In genomic region chr12:38793697-38794096, GRCm38 (mm10) we compare ENCODE assay signal across 20 mouse cellular contexts. TPM values are rescaled to one million over a fixed set of nuclear protein-coding genes. Genes with fewer than 3 reads are reported as not detected.
DNase-seq lines count a peak whose midpoint lies in the region; TF ChIP-seq lines count a peak whose summit lies in the region.
"Had no signal": no experiment of that assay in that cellular context is flagged by ENCODE, and none has a peak within 500 bp of the region (broad histone marks: within the 10 kb centered on the region; RNA-seq: fewer than 3 reads in every experiment).

No protein-coding gene starts in this region.

- no peak overlapping the region for H3K27ac ChIP-seq in kidney, adult 2 months (ENCODE audit: insufficient read depth, low read depth, low read length)
- H3K27ac ChIP-seq: embryonic facial prominence, embryonic 13.5 days; gastrocnemius, adult 2 months; hindbrain, embryonic 14.5 days; intestine, embryonic 15.5 days; layer of hippocampus, adult 2 months; limb, embryonic 10.5 days; stomach, postnatal 0 days had no signal

- 19% methylated on average over 2 of the region's 2 CpGs for WGBS in kidney, adult 2 months

- DNase-seq in adrenal gland, adult 2 months, result peak; percentile 6
- no peak for DNase-seq in adrenal gland, postnatal 10 days
- DNase-seq in kidney, adult 2 months, result peak; percentile 54
- DNase-seq in kidney, adult 18-20 months, result no peak
- DNase-seq in brain, adult 2 months (ENCODE audit: low read depth, low spot score), result peak; percentile 55
- peak; percentile 4 to 48 for DNase-seq in kidney, postnatal 36 days
- DNase-seq in right cerebral cortex, postnatal 25 days, result no peak
- DNase-seq in gastrocnemius, adult 8-10 months (ENCODE audit: low spot score in 2 of 2), result no peak
- DNase-seq: cerebellum, postnatal 10 days; forebrain, postnatal 0 days; gastrocnemius, adult 2 months; lung, embryonic 14.5 days; thymus, postnatal 25 days had no signal

- no peak for TF ChIP-seq CTCF in kidney, adult 2 months (conservative IDR thresholded peaks at IDR 0.05; ENCODE audit: insufficient read depth, insufficient read length, low read depth, low read length)

- no peaks in the 10 kb centered on the region for H3K36me3 ChIP-seq in kidney, adult 2 months (ENCODE audit: control insufficient read depth, insufficient read depth, low read length)
- H3K36me3 ChIP-seq: embryonic facial prominence, embryonic 13.5 days; intestine, embryonic 15.5 days; limb, embryonic 10.5 days had no signal

- no peak for TF ChIP-seq POLR2A in kidney, adult 2 months (IDR thresholded peaks at IDR 0.05; ENCODE audit: low read depth, low read length)

- no peaks in the 10 kb centered on the region; the same call in 1 of the 2 replicates for H3K4me1 ChIP-seq in kidney, adult 2 months (ENCODE audit: control insufficient read depth, insufficient read depth, low read length)

- H3K4me3 ChIP-seq in kidney, adult 2 months (ENCODE audit: insufficient read depth, low read depth, low read length), result no peak overlapping the region
- H3K4me3 ChIP-seq: embryonic facial prominence, embryonic 13.5 days; gastrocnemius, adult 2 months; intestine, embryonic 15.5 days; layer of hippocampus, adult 2 months; limb, embryonic 10.5 days had no signal

- no peaks in the 10 kb centered on the region for H3K27me3 ChIP-seq in kidney, adult 2 months (replicated peaks; ENCODE audit: control insufficient read depth, insufficient read depth, low read length)
- H3K27me3 ChIP-seq: CH12.LX; embryonic facial prominence, embryonic 13.5 days; intestine, embryonic 15.5 days had no signal

RNA-seq across cellular contexts. Expression of gene Etv1, which starts 14.5 kb away (rescaled TPM):
- 10 to 100 TPM; 62.0 to 64.9 TPM for total RNA-seq in adrenal gland, adult 2 months (2021)
- 11.8 and 18.9 TPM in 2 replicates for polyA plus RNA-seq in adrenal gland, adult 2 months (2012; rRNA removed)
- 10 to 100 TPM; 33.4 to 42.8 TPM for total RNA-seq in adrenal gland, postnatal 10 days (2021)
- polyA plus RNA-seq in kidney, adult 2 months (2012; rRNA removed), result 8.1 and 9.2 TPM in 2 replicates
- 1 to 10 TPM; 4.0 to 7.9 (median 5.2) TPM for total RNA-seq in gastrocnemius, adult 8-10 months (2022)

Comparison
In these comparisons a context has a peak if more than half of its experiments do, and no peak if none do; other contexts are left out.
1. DNase-seq: peak in adrenal gland, adult 2 months (single experiment), kidney, adult 2 months (single experiment), brain, adult 2 months (single experiment) and kidney, postnatal 36 days (2 of 2); none in adrenal gland, postnatal 10 days (single experiment), kidney, adult 18-20 months (single experiment), right cerebral cortex, postnatal 25 days (single experiment) and gastrocnemius, adult 8-10 months (0 of 2).